Mouse (Mus musculus): ENCODE results near the gene Arap1.

Gene Arap1

GRCm38 (mm10) chr7:101414661-101415511 is 67.0 kb downstream of the Arap1 start:
- peaks cover 34% of the 10 kb centered on the region for H3K36me3 ChIP-seq (ENCODE audit: insufficient read depth, low read length)
- peaks cover 24% of the 10 kb centered on the region for H3K27me3 ChIP-seq (ENCODE audit: insufficient read depth, low read length)
- no peak overlapping the region for H3K4me3 ChIP-seq (replicated peaks; ENCODE audit: low read length)
- TF ChIP-seq NANOG (IDR thresholded peaks at IDR 0.05; ENCODE audit: borderline replicate concordance, low read length) = no peak
- no peak for TF ChIP-seq POU5F1 (IDR thresholded peaks at IDR 0.05; ENCODE audit: borderline replicate concordance, low read length)
- TF ChIP-seq CTCF (conservative IDR thresholded peaks at IDR 0.05; ENCODE audit: low read length) = no peak
- no peaks in the 10 kb centered on the region for H3K9me3 ChIP-seq (ENCODE audit: low read length)
- peaks cover 46% of the 10 kb centered on the region for H3K4me1 ChIP-seq (replicated peaks; ENCODE audit: low read depth, low read length)

GRCm38 (mm10) chr7:101415512-101416100 is 67.7 kb downstream of the Arap1 start:
- Histone ChIP-seq H3K4me3 (replicated peaks; ENCODE audit: low read length) (no peak overlapping the region), H3K36me3 (ENCODE audit: insufficient read depth, low read length) (peaks cover 27% of the 10 kb centered on the region), H3K27me3 (ENCODE audit: insufficient read depth, low read length) (peaks cover 30% of the 10 kb centered on the region), H3K9me3 (ENCODE audit: low read length) (no peaks in the 10 kb centered on the region), H3K4me1 (replicated peaks; ENCODE audit: low read depth, low read length) (peaks cover 47% of the 10 kb centered on the region)
- no peak for TF ChIP-seq CTCF (conservative IDR thresholded peaks at IDR 0.05; ENCODE audit: low read length)
- no peak for TF ChIP-seq POU5F1 (IDR thresholded peaks at IDR 0.05; ENCODE audit: borderline replicate concordance, low read length)
- TF ChIP-seq NANOG (IDR thresholded peaks at IDR 0.05; ENCODE audit: borderline replicate concordance, low read length) = no peak

DNA sequence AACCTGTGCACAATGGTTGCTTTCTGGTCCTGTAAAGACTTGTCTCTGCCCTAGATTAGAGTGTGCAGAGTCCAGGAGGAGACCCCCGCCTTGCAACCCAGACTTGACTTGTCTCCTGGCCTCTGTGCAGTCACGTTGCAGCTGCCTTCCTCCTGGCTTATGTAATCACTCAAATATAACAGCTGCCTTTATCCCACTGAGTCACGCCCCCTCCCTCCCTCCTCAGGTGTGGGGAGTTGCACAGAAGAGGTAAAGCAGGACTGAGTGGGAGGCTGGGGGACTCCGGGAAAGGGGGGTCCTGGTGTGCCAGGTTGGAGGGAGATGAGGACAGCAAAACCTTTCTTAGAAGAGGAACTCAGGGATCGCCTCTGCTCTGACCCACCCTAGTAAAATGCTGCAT is 68.5 kb downstream of the Arap1 start:
- no peaks in the 10 kb centered on the region for H3K9me3 ChIP-seq (ENCODE audit: low read length)
- H3K4me3 ChIP-seq (replicated peaks; ENCODE audit: low read length) = no peak overlapping the region
- TF ChIP-seq NANOG (IDR thresholded peaks at IDR 0.05; ENCODE audit: borderline replicate concordance, low read length) (no peak), CTCF (conservative IDR thresholded peaks at IDR 0.05; ENCODE audit: low read length) (no peak), POU5F1 (IDR thresholded peaks at IDR 0.05; ENCODE audit: borderline replicate concordance, low read length) (no peak)
- H3K27me3 ChIP-seq (ENCODE audit: insufficient read depth, low read length) = peaks cover 37% of the 10 kb centered on the region
- peaks cover 20% of the 10 kb centered on the region for H3K36me3 ChIP-seq (ENCODE audit: insufficient read depth, low read length)
- H3K4me1 ChIP-seq (replicated peaks; ENCODE audit: low read depth, low read length) = peaks cover 47% of the 10 kb centered on the region

DNA sequence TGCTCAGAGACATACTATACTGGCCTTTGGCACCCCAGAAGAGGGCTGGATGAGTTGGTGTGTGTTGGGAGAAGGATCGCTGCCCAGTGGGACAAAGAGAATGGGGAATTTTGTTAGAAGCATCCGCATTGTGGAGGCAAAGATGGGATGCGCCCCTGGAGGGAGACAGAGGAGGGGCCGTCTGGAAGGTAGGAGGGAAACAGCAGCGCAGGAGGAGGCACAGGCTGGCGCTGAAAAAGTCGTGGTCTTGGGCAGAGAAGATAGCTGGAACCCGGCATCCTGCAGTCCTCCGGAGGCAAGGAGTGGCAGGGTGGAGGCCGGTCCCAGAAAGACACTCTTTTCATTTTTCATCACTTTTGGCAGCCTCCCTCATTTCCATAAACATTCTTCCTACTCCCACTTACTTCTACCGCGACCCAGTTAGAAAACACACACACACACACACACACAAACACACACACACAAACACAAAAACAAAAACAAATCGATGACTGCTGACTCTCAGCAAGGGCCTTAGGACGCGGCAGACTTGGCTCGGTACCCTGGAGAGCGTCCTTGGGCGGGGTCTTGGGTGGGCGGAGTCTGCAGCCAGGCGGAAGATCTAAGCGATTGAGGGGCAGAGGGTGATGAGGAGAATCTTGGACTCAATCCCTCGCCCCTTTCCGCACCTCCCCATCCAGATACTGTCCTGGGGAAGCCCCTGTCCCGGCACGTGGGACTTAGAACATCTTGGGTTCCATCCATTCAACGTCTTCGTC is 71.3 kb downstream of the Arap1 start:
- no peak for TF ChIP-seq CTCF (conservative IDR thresholded peaks at IDR 0.05; ENCODE audit: low read length)
- no peak for TF ChIP-seq POU5F1 (IDR thresholded peaks at IDR 0.05; ENCODE audit: borderline replicate concordance, low read length)
- TF ChIP-seq NANOG (IDR thresholded peaks at IDR 0.05; ENCODE audit: borderline replicate concordance, low read length) = no peak
- Histone ChIP-seq H3K4me1 (replicated peaks; ENCODE audit: low read depth, low read length) (peaks cover 34% of the 10 kb centered on the region), H3K27me3 (ENCODE audit: insufficient read depth, low read length) (peaks cover 59% of the 10 kb centered on the region), H3K36me3 (ENCODE audit: insufficient read depth, low read length) (peaks cover 2% of the 10 kb centered on the region; the same call in 1 of the 2 replicates), H3K9me3 (ENCODE audit: low read length) (no peaks in the 10 kb centered on the region), H3K4me3 (replicated peaks; ENCODE audit: low read length) (no peak overlapping the region)

DNA sequence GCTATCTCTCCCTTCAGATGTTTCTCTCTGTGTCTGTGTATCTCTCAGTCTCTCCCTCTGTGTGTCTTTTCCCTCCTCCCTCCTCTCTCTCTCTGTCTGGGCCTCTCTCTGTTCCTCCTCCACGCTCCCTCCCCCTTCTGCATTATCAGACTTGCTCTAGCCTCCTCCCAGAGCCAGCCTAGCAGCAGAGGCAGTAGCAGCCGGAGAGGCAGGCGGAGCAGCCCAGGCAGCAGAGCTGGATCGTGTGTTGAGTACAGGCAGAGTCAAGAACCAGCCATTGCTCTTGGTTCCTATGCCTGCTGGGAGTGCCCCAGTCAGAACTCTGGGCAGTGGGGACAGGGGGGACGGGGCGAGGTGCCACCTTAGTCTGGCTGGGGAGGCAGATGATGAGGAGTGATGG is 73.7 kb downstream of the Arap1 start, which contains the start of gene Pde2a:
Gene Pde2a, plus strand, starts transcription at position 163 of the 400 bp plus-strand sequence.
- Histone ChIP-seq H3K27me3 (ENCODE audit: insufficient read depth, low read length) (peaks cover 70% of the 10 kb centered on the region), H3K4me1 (replicated peaks; ENCODE audit: low read depth, low read length) (peaks cover 20% of the 10 kb centered on the region), H3K4me3 (replicated peaks; ENCODE audit: low read length) (no peak within 1 kb of the TSS), H3K9me3 (ENCODE audit: low read length) (no peaks in the 10 kb centered on the region), H3K36me3 (ENCODE audit: insufficient read depth, low read length) (no peaks in the 10 kb centered on the region)
- TF ChIP-seq NANOG (IDR thresholded peaks at IDR 0.05; ENCODE audit: borderline replicate concordance, low read length) (no peak), POU5F1 (IDR thresholded peaks at IDR 0.05; ENCODE audit: borderline replicate concordance, low read length) (no peak), CTCF (conservative IDR thresholded peaks at IDR 0.05; ENCODE audit: low read length) (no peak)

DNA sequence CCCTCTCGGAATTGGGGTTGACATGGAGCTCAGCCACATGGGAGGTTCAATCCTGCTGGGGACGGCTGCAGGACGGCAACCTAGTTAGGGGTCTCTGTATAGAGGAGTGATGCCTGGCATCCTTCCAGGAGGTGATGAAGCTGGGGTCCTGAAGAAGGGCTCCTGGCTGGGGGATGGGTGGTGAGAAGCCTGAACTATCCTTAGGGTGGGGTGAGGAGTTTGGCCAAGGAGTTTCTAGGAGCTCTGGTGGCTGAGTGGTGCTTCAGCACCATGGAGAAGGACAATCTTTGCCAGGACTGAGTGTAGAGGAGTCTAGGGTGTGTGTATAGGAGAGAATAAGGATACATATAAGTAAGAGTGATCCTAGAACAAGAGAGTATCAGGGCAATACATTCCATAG is 74.2 kb downstream of the Arap1 start:
- TF ChIP-seq CTCF (conservative IDR thresholded peaks at IDR 0.05; ENCODE audit: low read length) (no peak), POU5F1 (IDR thresholded peaks at IDR 0.05; ENCODE audit: borderline replicate concordance, low read length) (no peak), NANOG (IDR thresholded peaks at IDR 0.05; ENCODE audit: borderline replicate concordance, low read length) (no peak)

GRCm38 (mm10) chr7:101422646-101423045 is 74.8 kb downstream of the Arap1 start:
- H3K36me3 ChIP-seq (ENCODE audit: insufficient read depth, low read length) = no peaks in the 10 kb centered on the region
- peaks cover 59% of the 10 kb centered on the region for H3K27me3 ChIP-seq (ENCODE audit: insufficient read depth, low read length)
- H3K4me3 ChIP-seq (replicated peaks; ENCODE audit: low read length) = no peak overlapping the region
- H3K4me1 ChIP-seq (replicated peaks; ENCODE audit: low read depth, low read length) = peaks cover 30% of the 10 kb centered on the region
- TF ChIP-seq NANOG (IDR thresholded peaks at IDR 0.05; ENCODE audit: borderline replicate concordance, low read length) (no peak), CTCF (conservative IDR thresholded peaks at IDR 0.05; ENCODE audit: low read length) (no peak), POU5F1 (IDR thresholded peaks at IDR 0.05; ENCODE audit: borderline replicate concordance, low read length) (no peak)
- H3K9me3 ChIP-seq (ENCODE audit: low read length) = no peaks in the 10 kb centered on the region

More for the DNA sequence above, 74.2 kb downstream of the Arap1 start:
- no peaks in the 10 kb centered on the region for H3K9me3 ChIP-seq (ENCODE audit: low read length)
- no peak overlapping the region for H3K4me3 ChIP-seq (replicated peaks; ENCODE audit: low read length)
- peaks cover 25% of the 10 kb centered on the region for H3K4me1 ChIP-seq (replicated peaks; ENCODE audit: low read depth, low read length)
- peaks cover 65% of the 10 kb centered on the region for H3K27me3 ChIP-seq (ENCODE audit: insufficient read depth, low read length)
- H3K36me3 ChIP-seq (ENCODE audit: insufficient read depth, low read length) = no peaks in the 10 kb centered on the region

GRCm38 (mm10) chr7:101423970-101424369 is 76.1 kb downstream of the Arap1 start:
- no peak for TF ChIP-seq NANOG (IDR thresholded peaks at IDR 0.05; ENCODE audit: borderline replicate concordance, low read length)
- TF ChIP-seq POU5F1 (IDR thresholded peaks at IDR 0.05; ENCODE audit: borderline replicate concordance, low read length) = no peak
- no peak for TF ChIP-seq CTCF (conservative IDR thresholded peaks at IDR 0.05; ENCODE audit: low read length)

More at GRCm38 (mm10) chr7:101423970-101424369, 76.1 kb downstream of the Arap1 start:
- H3K4me1 ChIP-seq (replicated peaks; ENCODE audit: low read depth, low read length) = peaks cover 26% of the 10 kb centered on the region
- H3K27me3 ChIP-seq (ENCODE audit: insufficient read depth, low read length) = peaks cover 50% of the 10 kb centered on the region
- H3K4me3 ChIP-seq (replicated peaks; ENCODE audit: low read length) = no peak overlapping the region
- H3K36me3 ChIP-seq (ENCODE audit: insufficient read depth, low read length) = no peaks in the 10 kb centered on the region
- H3K9me3 ChIP-seq (ENCODE audit: low read length) = no peaks in the 10 kb centered on the region
